Mouse (Mus musculus) adrenal gland, adult (tissue): ENCODE data around the gene Simc1.

Experiments
- DNase-seq, 2 experiments: peaks; one replicate each; pipeline ENCODE4 v3.0.0; 2022 to 2023; ENCODE audit warnings: low spot score in 1 of 2; ENCODE audit not compliant: inconsistent age in 2 of 2

Gene Simc1

GRCm38 (mm10) chr13:54503604-54504521, at the start of gene Simc1:
TSS of gene Simc1 (plus strand) at chr13:54503779.
- DNase-seq = peak; percentile 89 to 93

- peak; percentile 31 to 59 for DNase-seq
These were observed 46.5 kb upstream of the Simc1 start for GRCm38 (mm10) chr13:54457062-54457461.

GRCm38 (mm10) chr13:54459282-54459681, 44.3 kb upstream of the Simc1 start:
- no peak for DNase-seq

- peak; percentile 91 to 96 for DNase-seq
These were observed 35.2 kb upstream of the Simc1 start, which contains the start of gene Thoc3 for GRCm38 (mm10) chr13:54468098-54469011. TSS of gene Thoc3 (minus strand) at chr13:54468849.

- DNase-seq = no peak
These were observed 34.6 kb upstream of the Simc1 start for GRCm38 (mm10) chr13:54469012-54469354.

- no peak for DNase-seq
These were observed 31.6 kb upstream of the Simc1 start for GRCm38 (mm10) chr13:54471967-54472366.

- DNase-seq = peak in 1 of 2 experiments; percentile 52
These were observed 28.6 kb upstream of the Simc1 start for GRCm38 (mm10) chr13:54474996-54475395.

GRCm38 (mm10) chr13:54475702-54476101, 27.9 kb upstream of the Simc1 start:
- DNase-seq = no peak

- DNase-seq = no peak
These were observed 24.3 kb upstream of the Simc1 start for GRCm38 (mm10) chr13:54479286-54479685.

- no peak for DNase-seq
These were observed 22.1 kb upstream of the Simc1 start for GRCm38 (mm10) chr13:54481498-54481897.

GRCm38 (mm10) chr13:54490411-54490810, 13.2 kb upstream of the Simc1 start:
- DNase-seq = no peak

GRCm38 (mm10) chr13:54491381-54491780, 12.2 kb upstream of the Simc1 start:
- DNase-seq = no peak

- peak; percentile 61 to 75 for DNase-seq
These were observed 4.0 kb upstream of the Simc1 start for GRCm38 (mm10) chr13:54499551-54499950.

- DNase-seq = no peak
These were observed 2.2 kb upstream of the Simc1 start for GRCm38 (mm10) chr13:54501352-54501751.

GRCm38 (mm10) chr13:54501957-54502690, 1.5 kb upstream of the Simc1 start:
- peak; percentile 78 to 85 for DNase-seq

- no peak for DNase-seq
These were observed 338 bp upstream of the Simc1 start for GRCm38 (mm10) chr13:54503278-54503603.

- DNase-seq = peak in 1 of 2 experiments; percentile 49
These were observed 1.2 kb downstream of the Simc1 start for GRCm38 (mm10) chr13:54504611-54505260.

- no peak for DNase-seq
These were observed 2.3 kb downstream of the Simc1 start for GRCm38 (mm10) chr13:54505920-54506319.

GRCm38 (mm10) chr13:54520221-54520620, 16.6 kb downstream of the Simc1 start:
- DNase-seq = peak; percentile 28 to 73

GRCm38 (mm10) chr13:54521181-54521580, 17.6 kb downstream of the Simc1 start:
- DNase-seq = no peak
